Mouse (Mus musculus) cerebellum, adult 2 months (tissue): Measurements from ENCODE around the gene Cbx2.

ENCODE experiments used
- CTCF ChIP-seq: fragments of 200-500 bp; IDR thresholded peaks from 2 replicates; pipeline ENCODE4 v1.5.1; 2011; ENCODE audit warnings: low read depth, mild to moderate bottlenecking, control low read depth, low read length, moderate library complexity, borderline replicate concordance; ENCODE audit not compliant: insufficient read depth
- POLR2A ChIP-seq: fragments of 200-500 bp; IDR thresholded peaks from 2 replicates; pipeline ENCODE4 v1.6.1; 2011; ENCODE audit warnings: low read length, control low read depth, borderline replicate concordance; ENCODE audit not compliant: insufficient read depth

GRCm38 (mm10) chr11:118980388-118980787 lies 42.4 kb upstream of the Cbx2 start:
- TF ChIP-seq POLR2A (no peak), CTCF (no peak)
